Mouse (Mus musculus) CH12.LX (cell line): ENCODE results near the gene Kif1c. TPM values are rescaled to one million over a fixed set of nuclear protein-coding genes. Genes with fewer than 3 reads are reported as not detected.

Source experiments
- DNase-seq: peaks from one replicate; pipeline ENCODE4 v3.0.0-alpha.2; 2013; ENCODE audit errors: extremely low read depth
- H3K27ac ChIP-seq: 2 replicates; pipeline ENCODE4 v1.5.1; 2012; ENCODE audit warnings: low read depth, mild to moderate bottlenecking, control low read depth, moderate library complexity; ENCODE audit not compliant: insufficient read depth
- H3K27me3 ChIP-seq: replicated peaks from 2 replicates; pipeline ENCODE3; 2012; ENCODE audit warnings: inconsistent platforms
- H3K36me3 ChIP-seq, 2 experiments: replicated peaks in 1 of 2; 2 replicates each; pipeline versions ENCODE3 to v1.6.1; 2012; ENCODE audit warnings: inconsistent platforms in 1 of 2, low read length in 1 of 2, mild to moderate bottlenecking in 1 of 2, mixed read lengths in 1 of 2, moderate library complexity in 1 of 2; ENCODE audit not compliant: control insufficient read depth in 1 of 2, insufficient read depth in 1 of 2
- H3K4me1 ChIP-seq, 2 experiments: 2 replicates each; pipeline ENCODE4 v1.6.1; 2012; ENCODE audit warnings: inconsistent platforms in 1 of 2, moderate library complexity in 1 of 2; ENCODE audit not compliant: insufficient read depth in 2 of 2, control insufficient read depth in 1 of 2
- H3K4me2 ChIP-seq: 2 replicates; pipeline ENCODE4 v1.6.1; 2012; ENCODE audit warnings: low read depth, mild to moderate bottlenecking, control low read depth; ENCODE audit not compliant: poor library complexity, insufficient read depth, severe bottlenecking
- H3K4me3 ChIP-seq, 3 experiments: fragments of 150-350 bp in 1 of 3; sonication (generic) in 1 of 3; replicated peaks in 1 of 3; 2 replicates each; pipeline versions ENCODE3 to v1.5.1; 2011 to 2012; ENCODE audit warnings: low read depth in 2 of 3, low read length in 2 of 3, mild to moderate bottlenecking in 2 of 3, moderate library complexity in 2 of 3, control low read depth in 1 of 3, improper control_type of control experiment in 1 of 3, inconsistent platforms in 1 of 3, mixed read lengths in 1 of 3; ENCODE audit not compliant: poor library complexity in 1 of 3
- H3K79me2 ChIP-seq: replicated peaks from 2 replicates; pipeline ENCODE4 v1.6.1; 2012; ENCODE audit warnings: mild to moderate bottlenecking, moderate library complexity; ENCODE audit not compliant: control insufficient read depth, poor library complexity, insufficient read depth, severe bottlenecking; ENCODE audit errors: extremely low read depth
- H3K9ac ChIP-seq: 2 replicates; pipeline ENCODE4 v1.6.1; 2012; ENCODE audit warnings: low read depth, mild to moderate bottlenecking, control low read depth, moderate library complexity; ENCODE audit not compliant: insufficient read depth
- H3K9me3 ChIP-seq: replicated peaks from 2 replicates; pipeline ENCODE3; 2012; ENCODE audit warnings: low read length, inconsistent platforms, mixed read lengths
- BHLHE40 ChIP-seq: IDR thresholded peaks from 2 replicates; pipeline ENCODE4 v1.6.1; 2011; ENCODE audit warnings: mild to moderate bottlenecking, low read depth, low read length, improper control_type of control experiment
- CHD1 ChIP-seq: IDR thresholded peaks from 2 replicates; pipeline ENCODE4 v1.6.1; 2012; ENCODE audit warnings: low read depth, low read length, improper control_type of control experiment, inconsistent platforms
- CHD2 ChIP-seq: IDR thresholded peaks from 2 replicates; pipeline ENCODE4 v1.6.1; 2011; ENCODE audit warnings: low read length, improper control_type of control experiment
- CTCF ChIP-seq, 2 experiments: IDR thresholded peaks in 1 of 2; conservative IDR thresholded peaks in 1 of 2; 2 replicates each; pipeline ENCODE4 v1.5.1; 2011 to 2012; ENCODE audit warnings: low read depth in 2 of 2, low read length in 2 of 2, improper control_type of control experiment in 1 of 2, inconsistent platforms in 1 of 2, mild to moderate bottlenecking in 1 of 2, moderate library complexity in 1 of 2
- E2F4 ChIP-seq: IDR thresholded peaks from 2 replicates; pipeline ENCODE4 v1.6.1; 2011; ENCODE audit warnings: low read depth, low read length, improper control_type of control experiment; ENCODE audit not compliant: insufficient replicate concordance
- ELF1 ChIP-seq: IDR thresholded peaks from 2 replicates; pipeline ENCODE4 v1.6.1; 2014; ENCODE audit warnings: low read depth, mild to moderate bottlenecking, inconsistent platforms, low read length, improper control_type of control experiment
- EP300 ChIP-seq: IDR thresholded peaks from 2 replicates; pipeline ENCODE4 v1.6.1; 2011; ENCODE audit warnings: low read length, improper control_type of control experiment
- ETS1 ChIP-seq: conservative IDR thresholded peaks from 2 replicates; pipeline ENCODE4 v1.6.1; 2012; ENCODE audit warnings: low read depth, mild to moderate bottlenecking, inconsistent platforms, low read length, improper control_type of control experiment, moderate library complexity
- GABPA ChIP-seq: IDR thresholded peaks from 2 replicates; pipeline ENCODE4 v1.6.1; 2012; ENCODE audit warnings: low read depth, low read length, improper control_type of control experiment, inconsistent platforms; ENCODE audit not compliant: insufficient replicate concordance
- HCFC1 ChIP-seq: IDR thresholded peaks from 2 replicates; pipeline ENCODE4 v1.6.1; 2012; ENCODE audit warnings: low read depth, mild to moderate bottlenecking, inconsistent platforms, low read length, improper control_type of control experiment
- IRF4 ChIP-seq: IDR thresholded peaks from 2 replicates; pipeline ENCODE4 v1.6.1; 2014; ENCODE audit warnings: low read depth, mild to moderate bottlenecking, inconsistent platforms, low read length, improper control_type of control experiment
- JUN ChIP-seq: IDR thresholded peaks from 2 replicates; pipeline ENCODE4 v1.6.1; 2011; ENCODE audit warnings: low read depth, mild to moderate bottlenecking, low read length, improper control_type of control experiment, moderate library complexity; ENCODE audit not compliant: insufficient read depth
- JUND ChIP-seq: conservative IDR thresholded peaks from 2 replicates; pipeline ENCODE4 v1.6.1; 2011; ENCODE audit warnings: low read depth, low read length, improper control_type of control experiment
- KAT2A ChIP-seq: IDR thresholded peaks from 2 replicates; pipeline ENCODE4 v1.6.1; 2012; ENCODE audit warnings: low read length, improper control_type of control experiment, inconsistent platforms; ENCODE audit not compliant: insufficient replicate concordance
- MAFK ChIP-seq: IDR thresholded peaks from 2 replicates; pipeline ENCODE4 v1.6.1; 2011; ENCODE audit warnings: low read length, improper control_type of control experiment; ENCODE audit not compliant: insufficient replicate concordance
- MAX ChIP-seq: IDR thresholded peaks from 2 replicates; pipeline ENCODE4 v1.6.1; 2011; ENCODE audit warnings: low read length, improper control_type of control experiment
- MAZ ChIP-seq: IDR thresholded peaks from 2 replicates; pipeline ENCODE4 v1.6.1; 2012; ENCODE audit warnings: low read depth, mild to moderate bottlenecking, inconsistent platforms, low read length, improper control_type of control experiment, moderate library complexity
- MEF2A ChIP-seq: IDR thresholded peaks from 2 replicates; pipeline ENCODE4 v1.6.1; 2014; ENCODE audit warnings: low read depth, mild to moderate bottlenecking, inconsistent platforms, low read length, improper control_type of control experiment, borderline replicate concordance
- MXI1 ChIP-seq: IDR thresholded peaks from 2 replicates; pipeline ENCODE4 v1.6.1; 2011; ENCODE audit warnings: mild to moderate bottlenecking, low read depth, low read length, improper control_type of control experiment
- MYC ChIP-seq: IDR thresholded peaks from 2 replicates; pipeline ENCODE4 v1.6.1; 2011; ENCODE audit warnings: low read depth, mild to moderate bottlenecking, improper control_type of control experiment, low read length
- NELFE ChIP-seq: IDR thresholded peaks from 2 replicates; pipeline ENCODE4 v1.6.1; 2011; ENCODE audit warnings: low read depth, low read length, improper control_type of control experiment
- NRF1 ChIP-seq: IDR thresholded peaks from 2 replicates; pipeline ENCODE4 v1.6.1; 2014; ENCODE audit warnings: low read depth, mild to moderate bottlenecking, inconsistent platforms, low read length, improper control_type of control experiment, moderate library complexity
- PAX5 ChIP-seq: IDR thresholded peaks from 2 replicates; pipeline ENCODE4 v1.6.1; 2012; ENCODE audit warnings: low read length, inconsistent platforms, mixed read lengths
- POLR2A ChIP-seq: IDR thresholded peaks from 2 replicates; pipeline ENCODE4 v1.6.1; 2011; ENCODE audit warnings: low read depth, mild to moderate bottlenecking, improper control_type of control experiment, low read length
- POLR2AphosphoS2 ChIP-seq: IDR thresholded peaks from 2 replicates; pipeline ENCODE4 v1.6.1; 2011; ENCODE audit warnings: low read depth, low read length, improper control_type of control experiment
- RAD21 ChIP-seq: IDR thresholded peaks from 2 replicates; pipeline ENCODE4 v1.6.1; 2011; ENCODE audit warnings: low read depth, mild to moderate bottlenecking, low read length, improper control_type of control experiment, moderate library complexity
- RCOR1 ChIP-seq: conservative IDR thresholded peaks from 2 replicates; pipeline ENCODE4 v1.6.1; 2012; ENCODE audit warnings: low read depth, mild to moderate bottlenecking, inconsistent platforms, low read length, improper control_type of control experiment
- SIN3A ChIP-seq: IDR thresholded peaks from 2 replicates; pipeline ENCODE4 v1.6.1; 2012; ENCODE audit warnings: low read length, improper control_type of control experiment, inconsistent platforms
- SMC3 ChIP-seq: IDR thresholded peaks from 2 replicates; pipeline ENCODE4 v1.6.1; 2011; ENCODE audit warnings: low read depth, low read length, improper control_type of control experiment
- TBP ChIP-seq: conservative IDR thresholded peaks from 2 replicates; pipeline ENCODE4 v1.6.1; 2011; ENCODE audit warnings: low read depth, low read length, improper control_type of control experiment
- TCF12 ChIP-seq: IDR thresholded peaks from 2 replicates; pipeline ENCODE4 v1.6.1; 2014; ENCODE audit warnings: low read depth, mild to moderate bottlenecking, inconsistent platforms, low read length, improper control_type of control experiment
- UBTF ChIP-seq: IDR thresholded peaks from 2 replicates; pipeline ENCODE4 v1.6.1; 2012; ENCODE audit warnings: low read depth, mild to moderate bottlenecking, inconsistent platforms, low read length, improper control_type of control experiment, moderate library complexity
- USF1 ChIP-seq: IDR thresholded peaks from 2 replicates; pipeline ENCODE4 v1.6.1; 2014; ENCODE audit warnings: low read depth, mild to moderate bottlenecking, inconsistent platforms, low read length, improper control_type of control experiment
- USF2 ChIP-seq: conservative IDR thresholded peaks from 2 replicates; pipeline ENCODE4 v1.6.1; 2011; ENCODE audit warnings: low read depth, low read length, improper control_type of control experiment
- ZC3H11A ChIP-seq: IDR thresholded peaks from 2 replicates; pipeline ENCODE4 v1.6.1; 2012; ENCODE audit warnings: low read depth, mild to moderate bottlenecking, inconsistent platforms, low read length, improper control_type of control experiment
- ZKSCAN1 ChIP-seq: IDR thresholded peaks from 2 replicates; pipeline ENCODE4 v1.6.1; 2012; ENCODE audit warnings: low read depth, inconsistent platforms, low read length, improper control_type of control experiment, borderline replicate concordance
- ZMIZ1 ChIP-seq: IDR thresholded peaks from 2 replicates; pipeline ENCODE4 v1.6.1; 2012; ENCODE audit warnings: low read depth, mild to moderate bottlenecking, inconsistent platforms, low read length, improper control_type of control experiment
- ZNF384 ChIP-seq: IDR thresholded peaks from 2 replicates; pipeline ENCODE4 v1.6.1; 2012; ENCODE audit warnings: low read depth, low read length, improper control_type of control experiment, inconsistent platforms
- dilution Hi-C: fragments of 300-500 bp; cut with MboI; formaldehyde crosslinking; loops from 2 replicates; pipeline ENCODE4 v1.14.3; 2020; ENCODE audit warnings: low sequenced_read_pairs; ENCODE audit not compliant: extremely low pct_unique_long_range_greater_than_20kb, extremely low pct_ligation_motif_present
- in situ Hi-C: fragments of 300-500 bp; cut with MboI; formaldehyde crosslinking; loops from 3 replicates; pipeline ENCODE4 v1.14.3; 2019; ENCODE audit warnings: low sequenced_read_pairs, low pct_ligation_motif_present, low pct_unique_long_range_greater_than_20kb, mixed read lengths
- polyA plus RNA-seq: library from polyadenylated mRNA; unstranded; fragments of >175 nt; gene quantifications from 2 replicates; pipeline ENCODE4 v1.2.1, GENCODE M21; 2012; ENCODE audit warnings: low read depth; ENCODE audit not compliant: insufficient read length
- total RNA-seq, 2 experiments: library from RNA; depleted of rRNA; stranded (reverse); fragments of 300-350 nt in 1 of 2; fragments of >200 nt in 1 of 2; gene quantifications; 2 replicates each; pipeline ENCODE4 v1.2.3; 2012 to 2014

The Kif1c gene
- total and polyA plus RNA-seq, 3 experiments: 11.0 to 38.0 (median 31.7) TPM

DNA sequence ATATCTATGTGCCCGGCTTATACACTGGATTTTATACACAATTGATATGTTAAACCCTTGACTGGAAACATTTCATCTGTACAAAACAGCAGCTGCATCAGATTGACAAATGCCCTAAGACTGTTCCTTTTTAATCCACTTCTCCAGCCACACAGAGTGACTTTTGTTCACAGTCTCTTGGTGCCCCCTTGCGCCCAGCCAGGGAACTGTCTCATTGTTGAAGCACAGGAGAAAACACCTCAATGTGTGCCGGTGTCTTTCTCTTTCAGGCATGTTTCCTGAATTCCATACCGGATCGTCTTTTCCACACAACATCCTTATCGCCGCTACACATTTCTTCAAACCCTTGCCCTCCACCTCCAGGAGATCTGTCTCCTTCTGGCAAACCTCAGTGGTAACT, 55.3 kb downstream of the Kif1c start:
- H3K4me1 ChIP-seq: peaks cover 0 to 25% of the 10 kb centered on the region in 2 experiments; a peak in 2 of 4 replicates
- no peaks in the 10 kb centered on the region for H3K36me3 ChIP-seq
- dilution Hi-C loops (no loop called here), in situ Hi-C loops (loop anchor here (5.0 to 25.0 kb wide), 3 partner anchors 68 to 518 kb away; partner anchors contain the start of genes 0610010K14Rik, Bcl6b, Camta2 and Gm21988)
- H3K27me3 ChIP-seq: no peaks in the 10 kb centered on the region
- no peak overlapping the region for H3K4me3 ChIP-seq
- no peak overlapping the region for H3K9ac ChIP-seq
- TF ChIP-seq MYC (peak; percentile 18; the same call in 1 of the 2 replicates), SMC3 (peak; percentile 92), PAX5 (no peak), JUND (no peak; the same call in 1 of the 2 replicates), HCFC1 (no peak), MAFK (no peak), UBTF (no peak), ZC3H11A (peak; percentile 53), RCOR1 (no peak), EP300 (no peak), CHD2 (no peak), MAX (no peak), BHLHE40 (0 out of 2 replicates have a peak, but pooled peaks have one; percentile 5), NELFE (no peak; the same call in 1 of the 2 replicates), KAT2A (no peak), CHD1 (no peak), GABPA (no peak), TCF12 (no peak; the same call in 1 of the 2 replicates), NRF1 (no peak), ZNF384 (no peak), RAD21 (peak; percentile 98), CTCF (conservative IDR thresholded peaks at IDR 0.05 in 1 of 2, IDR thresholded peaks at IDR 0.05 in 1 of 2; ENCODE audit: low read depth in 2 of 2, low read length in 2 of 2) (peak; percentile 97 to 99), E2F4 (no peak), ELF1 (no peak), MXI1 (peak; percentile 5; the same call in 1 of the 2 replicates), SIN3A (peak; percentile 58; the same call in 1 of the 2 replicates), TBP (no peak), USF1 (no peak), ZMIZ1 (no peak), POLR2AphosphoS2 (no peak), USF2 (no peak), IRF4 (peak; percentile 43; the same call in 1 of the 2 replicates), ZKSCAN1 (no peak), MEF2A (no peak), JUN (no peak), POLR2A (no peak), MAZ (0 out of 2 replicates have a peak, but pooled peaks have one; percentile 38), ETS1 (no peak)
- peak; percentile 86 for DNase-seq
- H3K4me2 ChIP-seq: peak overlapping the region; percentile 52
- H3K27ac ChIP-seq: no peak overlapping the region
- H3K79me2 ChIP-seq: no peaks in the 10 kb centered on the region
- H3K9me3 ChIP-seq: no peaks in the 10 kb centered on the region
